Mouse (Mus musculus) kidney, embryonic 16.5 days (tissue): ENCODE data around the gene Zbp1. TPM values are rescaled to one million over a fixed set of nuclear protein-coding genes. Genes with fewer than 3 reads are reported as not detected.

Experiments used
- ATAC-seq: fragments of 200-750 bp; cut with Nextera tagmentation; 2 replicates; pipeline ENCODE4 v1.8.0; 2017; ENCODE audit warnings: moderate TSS enrichment; ENCODE audit not compliant: low FRiP score, low TSS enrichment
- H3K27ac ChIP-seq: fragments of 300-500 bp; sonication (generic); 2 replicates; pipeline ENCODE4 v1.5.1; 2014; ENCODE audit warnings: low read length
- H3K27me3 ChIP-seq: fragments of 300-500 bp; sonication (generic); 2 replicates; pipeline ENCODE4 v1.6.1; 2014; ENCODE audit warnings: low read length, control low read depth, mixed read lengths; ENCODE audit not compliant: insufficient read depth
- H3K36me3 ChIP-seq: fragments of 300-500 bp; sonication (generic); 2 replicates; pipeline ENCODE4 v1.6.1; 2014; ENCODE audit warnings: low read length, control low read depth, mixed read lengths; ENCODE audit not compliant: insufficient read depth
- H3K4me1 ChIP-seq: fragments of 300-500 bp; sonication (generic); 2 replicates; pipeline ENCODE4 v1.6.1; 2014; ENCODE audit warnings: low read length, control low read depth, mixed read lengths; ENCODE audit not compliant: insufficient read depth
- H3K4me2 ChIP-seq: fragments of 300-500 bp; sonication (generic); replicated peaks from 2 replicates; pipeline ENCODE4 v1.6.1; 2014; ENCODE audit warnings: low read depth, low read length
- H3K4me3 ChIP-seq: fragments of 300-500 bp; sonication (generic); 2 replicates; pipeline ENCODE4 v1.5.1; 2014; ENCODE audit warnings: mild to moderate bottlenecking, low read length
- H3K9ac ChIP-seq: fragments of 300-500 bp; sonication (generic); replicated peaks from 2 replicates; pipeline ENCODE4 v1.6.1; 2014; ENCODE audit warnings: low read length
- H3K9me3 ChIP-seq: fragments of 300-500 bp; sonication (generic); 2 replicates; pipeline ENCODE4 v1.6.1; 2016; ENCODE audit warnings: low read length, control low read depth
- WGBS: fragments of 180-500 bp; shearing (Covaris S2); extraction: QIAGEN DNeasy Blood & Tissue Kit; methylation state at CpG from one replicate; pipeline ENCODE4 v1.1.7; 2014; 5-methylcytosine and 5-hydroxymethylcytosine counted together
- polyA plus RNA-seq: library from polyadenylated mRNA; unstranded; fragments of >200 nt; fragmentation: Nextera tagmentation; extraction: Ambion mirVana; gene quantifications from 2 replicates; pipeline ENCODE4 v1.2.1, GENCODE M21; 2015

Zbp1 gene
- polyA plus RNA-seq, 1 experiment from 2014 or later, result 0.67 TPM

- Histone ChIP-seq H3K9me3 (no peaks in the 10 kb centered on the region), H3K9ac (no peak overlapping the region), H3K36me3 (no peaks in the 10 kb centered on the region), H3K4me2 (no peak overlapping the region), H3K4me3 (no peak overlapping the region), H3K4me1 (peaks cover 14% of the 10 kb centered on the region; the same call in 1 of the 2 replicates), H3K27ac (no peak overlapping the region), H3K27me3 (no peaks in the 10 kb centered on the region)
- WGBS, result 30% methylated on average over 10 of the region's 10 CpGs
- peak; percentile 63 for ATAC-seq
These were observed 682 bp upstream of the Zbp1 start for GRCm38 (mm10) chr2:173219256-173219954.

DNA sequence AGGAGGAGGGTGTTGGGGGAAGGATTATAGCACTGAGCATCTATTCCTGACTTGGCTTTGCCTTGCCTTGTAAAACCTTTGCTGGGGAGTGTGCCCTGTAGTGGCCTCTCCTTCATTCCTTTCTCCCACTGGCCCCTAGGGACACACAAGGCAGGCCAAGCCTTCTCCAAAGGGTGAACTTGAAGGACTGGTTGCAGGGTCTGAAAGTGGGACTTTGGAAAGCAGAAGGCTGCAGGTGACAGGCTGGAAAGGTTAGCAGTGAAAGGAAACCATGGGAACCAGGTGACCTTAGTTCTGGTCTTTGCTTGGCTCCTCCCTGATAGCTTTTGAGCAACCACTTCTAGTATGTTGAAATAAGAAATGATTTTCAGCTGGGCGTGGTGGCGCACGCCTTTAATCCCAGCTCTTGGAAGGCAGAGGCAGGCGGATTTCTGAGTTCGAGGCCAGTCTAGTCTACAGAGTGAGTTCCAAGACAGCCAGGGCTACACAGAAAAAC, 912 bp downstream of the Zbp1 start:
- no peak overlapping the region for H3K4me3 ChIP-seq
- H3K4me2 ChIP-seq, result no peak overlapping the region
- H3K9ac ChIP-seq, result 0 out of 2 replicates have a peak overlapping the region, but pooled peaks have one; percentile 16
- peak; percentile 33; the same call in 1 of the 2 replicates for ATAC-seq
- H3K27ac ChIP-seq, result no peak overlapping the region
- H3K36me3 ChIP-seq, result no peaks in the 10 kb centered on the region
- H3K4me1 ChIP-seq, result peaks cover 5% of the 10 kb centered on the region; the same call in 1 of the 2 replicates
- H3K27me3 ChIP-seq, result no peaks in the 10 kb centered on the region
- no peaks in the 10 kb centered on the region for H3K9me3 ChIP-seq
- 97% methylated on average over 5 of the region's 5 CpGs for WGBS

GRCm38 (mm10) chr2:173217246-173217645, 1.5 kb downstream of the Zbp1 start:
- Histone ChIP-seq H3K27ac (no peak overlapping the region), H3K9me3 (no peaks in the 10 kb centered on the region), H3K9ac (peak overlapping the region; percentile 16; the same call in 1 of the 2 replicates), H3K36me3 (no peaks in the 10 kb centered on the region), H3K27me3 (no peaks in the 10 kb centered on the region), H3K4me1 (peaks cover 5% of the 10 kb centered on the region; the same call in 1 of the 2 replicates), H3K4me3 (no peak overlapping the region), H3K4me2 (no peak overlapping the region)
- ATAC-seq, result no peak
- WGBS, result 61% methylated on average over 3 of the region's 3 CpGs

GRCm38 (mm10) chr2:173216840-173217239, 1.9 kb downstream of the Zbp1 start:
- ATAC-seq, result no peak
- 87% methylated on average over 7 of the region's 7 CpGs for WGBS
- H3K27ac ChIP-seq, result no peak overlapping the region
- no peak overlapping the region for H3K4me2 ChIP-seq
- no peak overlapping the region for H3K9ac ChIP-seq
- H3K4me3 ChIP-seq, result no peak overlapping the region
- peaks cover 5% of the 10 kb centered on the region; the same call in 1 of the 2 replicates for H3K4me1 ChIP-seq
- no peaks in the 10 kb centered on the region for H3K9me3 ChIP-seq
- no peaks in the 10 kb centered on the region for H3K27me3 ChIP-seq
- H3K36me3 ChIP-seq, result no peaks in the 10 kb centered on the region

DNA sequence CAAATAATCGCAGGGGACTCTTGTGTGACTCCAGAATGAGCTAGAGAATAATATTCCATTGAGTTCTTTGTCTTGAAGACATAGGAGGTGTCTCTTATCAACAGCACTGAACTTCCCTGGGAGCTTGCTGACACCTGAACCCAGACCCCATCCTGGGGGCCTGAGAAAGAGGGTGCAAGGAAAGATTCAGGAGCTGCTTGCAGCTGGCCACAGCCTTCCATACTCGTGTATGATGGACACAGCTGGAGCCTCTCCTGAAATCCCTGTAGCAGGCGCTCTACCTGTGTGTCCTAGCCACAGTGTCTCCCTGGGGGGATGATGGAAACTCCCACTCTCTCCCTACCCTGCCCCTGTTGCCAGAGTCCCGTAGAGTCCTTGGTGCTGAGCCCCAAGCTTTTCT, 6.5 kb downstream of the Zbp1 start:
- ATAC-seq, result no peak
- Histone ChIP-seq H3K9ac (no peak overlapping the region), H3K4me3 (no peak overlapping the region), H3K36me3 (no peaks in the 10 kb centered on the region), H3K9me3 (no peaks in the 10 kb centered on the region), H3K4me1 (no peaks in the 10 kb centered on the region), H3K27ac (no peak overlapping the region), H3K27me3 (no peaks in the 10 kb centered on the region), H3K4me2 (no peak overlapping the region)
- 80% methylated on average over 4 of the region's 4 CpGs for WGBS

GRCm38 (mm10) chr2:173209091-173209815, 9.5 kb downstream of the Zbp1 start:
- no peak overlapping the region for H3K27ac ChIP-seq
- H3K9me3 ChIP-seq, result peaks cover 2% of the 10 kb centered on the region; the same call in 1 of the 2 replicates
- 91% methylated on average over 7 of the region's 7 CpGs for WGBS
- no peaks in the 10 kb centered on the region for H3K4me1 ChIP-seq
- H3K9ac ChIP-seq, result no peak overlapping the region
- ATAC-seq, result no peak
- no peak overlapping the region for H3K4me3 ChIP-seq
- no peaks in the 10 kb centered on the region for H3K36me3 ChIP-seq
- H3K27me3 ChIP-seq, result no peaks in the 10 kb centered on the region
- H3K4me2 ChIP-seq, result no peak overlapping the region

DNA sequence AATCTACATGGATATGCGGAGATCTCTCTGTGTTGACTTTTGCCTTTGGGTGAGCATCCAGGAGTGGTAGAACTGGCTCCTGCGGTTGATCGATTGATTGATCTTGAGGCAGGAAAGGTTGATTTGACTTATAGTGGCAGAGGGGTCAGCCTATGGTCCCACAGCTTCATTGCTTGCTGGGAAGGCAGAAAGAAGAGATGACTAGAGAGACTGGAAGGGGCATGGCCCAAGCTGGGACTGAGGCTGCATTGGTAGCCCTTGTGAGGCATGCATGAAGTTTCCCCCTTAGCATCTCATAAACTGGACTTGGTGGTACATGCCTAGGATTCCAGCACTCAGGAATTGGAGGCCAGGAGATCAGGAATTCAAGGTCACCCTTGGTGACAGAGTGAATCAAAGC, 11.7 kb downstream of the Zbp1 start:
- H3K4me3 ChIP-seq, result no peak overlapping the region
- no peak overlapping the region for H3K9ac ChIP-seq
- no peak for ATAC-seq
- no peak overlapping the region for H3K27ac ChIP-seq
- H3K36me3 ChIP-seq, result no peaks in the 10 kb centered on the region
- H3K9me3 ChIP-seq, result peaks cover 2% of the 10 kb centered on the region; the same call in 1 of the 2 replicates
- H3K27me3 ChIP-seq, result no peaks in the 10 kb centered on the region
- no peaks in the 10 kb centered on the region for H3K4me1 ChIP-seq
- 91% methylated on average over 3 of the region's 3 CpGs for WGBS
- no peak overlapping the region for H3K4me2 ChIP-seq

GRCm38 (mm10) chr2:173205563-173206099, 13.1 kb downstream of the Zbp1 start:
- H3K9ac ChIP-seq, result no peak overlapping the region
- no peak overlapping the region for H3K27ac ChIP-seq
- H3K9me3 ChIP-seq, result peaks cover 2% of the 10 kb centered on the region; the same call in 1 of the 2 replicates
- 93% methylated on average over 14 of the region's 14 CpGs for WGBS
- no peaks in the 10 kb centered on the region for H3K27me3 ChIP-seq
- no peaks in the 10 kb centered on the region for H3K36me3 ChIP-seq
- no peak overlapping the region for H3K4me2 ChIP-seq
- no peak overlapping the region for H3K4me3 ChIP-seq
- H3K4me1 ChIP-seq, result no peaks in the 10 kb centered on the region
- no peak for ATAC-seq

DNA sequence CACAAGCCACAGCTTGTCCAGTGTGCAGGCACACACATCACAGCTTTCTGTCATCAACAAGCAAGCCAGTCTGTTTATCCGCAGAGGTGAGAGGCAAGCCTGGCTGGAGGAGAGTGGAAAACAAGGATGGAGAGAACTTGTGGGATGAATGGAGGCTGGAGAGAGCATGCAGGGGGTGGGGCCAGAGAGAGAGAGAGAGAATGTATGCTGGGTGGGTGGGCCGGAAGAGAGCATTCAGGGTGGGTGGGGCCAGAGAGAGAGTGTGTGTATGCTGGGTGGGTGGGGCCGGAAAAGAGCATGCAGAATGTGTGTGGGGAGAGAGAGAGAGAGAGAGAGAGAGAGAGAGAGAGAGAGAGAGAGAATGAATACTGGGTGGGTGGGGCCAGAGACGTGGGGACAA, 14.1 kb downstream of the Zbp1 start:
- no peak overlapping the region for H3K4me2 ChIP-seq
- no peaks in the 10 kb centered on the region for H3K27me3 ChIP-seq
- H3K9me3 ChIP-seq, result peaks cover 2% of the 10 kb centered on the region; the same call in 1 of the 2 replicates
- no peaks in the 10 kb centered on the region for H3K4me1 ChIP-seq
- H3K4me3 ChIP-seq, result no peak overlapping the region
- 68% methylated on average over 4 of the region's 4 CpGs for WGBS
- no peak for ATAC-seq
- no peak overlapping the region for H3K27ac ChIP-seq
- H3K36me3 ChIP-seq, result no peaks in the 10 kb centered on the region
- no peak overlapping the region for H3K9ac ChIP-seq
